Mouse (Mus musculus) heart, adult 2 months (tissue): ENCODE results near the gene Nfasc. TPM values are rescaled to one million over a fixed set of nuclear protein-coding genes. Genes with fewer than 3 reads are reported as not detected.

Experiments used
- DNase-seq, 2 experiments: peaks; one replicate each; pipeline ENCODE4 v3.0.0; 2021
- H3K27ac ChIP-seq: fragments of 200-600 bp; 2 replicates; pipeline ENCODE4 v1.8.1; 2022
- H3K27me3 ChIP-seq: fragments of 200-500 bp; 2 replicates; pipeline ENCODE4 v1.6.1; 2012; ENCODE audit warnings: mild to moderate bottlenecking, low read length, inconsistent platforms, mixed read lengths; ENCODE audit not compliant: control insufficient read depth, insufficient read depth
- H3K36me3 ChIP-seq: fragments of 200-500 bp; 2 replicates; pipeline ENCODE4 v1.6.1; 2012; ENCODE audit warnings: low read length, inconsistent platforms; ENCODE audit not compliant: control insufficient read depth, insufficient read depth
- H3K4me1 ChIP-seq: fragments of 200-500 bp; 2 replicates; pipeline ENCODE4 v1.6.1; 2011; ENCODE audit warnings: low read length; ENCODE audit not compliant: control insufficient read depth, insufficient read depth
- H3K4me3 ChIP-seq: fragments of 200-600 bp; 2 replicates; pipeline ENCODE4 v1.8.1; 2022
- H3K79me2 ChIP-seq: fragments of 200-500 bp; replicated peaks from 2 replicates; pipeline ENCODE4 v1.6.1; 2012; ENCODE audit warnings: mild to moderate bottlenecking, inconsistent platforms, low read length, moderate library complexity, mixed read lengths; ENCODE audit not compliant: control insufficient read depth, insufficient read depth
- H3K9ac ChIP-seq: fragments of 200-500 bp; 2 replicates; pipeline ENCODE4 v1.6.1; 2012; ENCODE audit warnings: low read depth, mild to moderate bottlenecking, control low read depth, inconsistent platforms, low read length, mixed read lengths
- CTCF ChIP-seq: fragments of 200-600 bp; IDR thresholded peaks from 2 replicates; pipeline ENCODE4 v1.8.1; 2022; ENCODE audit warnings: antibody characterized with exemption, mild to moderate bottlenecking, moderate library complexity
- EP300 ChIP-seq: fragments of 200-500 bp; IDR thresholded peaks from 2 replicates; pipeline ENCODE4 v1.6.1; 2011; ENCODE audit warnings: low read depth, low read length, control low read depth; ENCODE audit not compliant: insufficient read depth
- POLR2A ChIP-seq: fragments of 200-500 bp; IDR thresholded peaks from 2 replicates; pipeline ENCODE4 v1.6.1; 2011; ENCODE audit warnings: mild to moderate bottlenecking, low read depth, low read length, control low read depth; ENCODE audit not compliant: insufficient read depth
- WGBS: fragments of 180-500 bp; shearing (Covaris S2); methylation state at CpG from one replicate; pipeline ENCODE4 v1.1.7; 2018; 5-methylcytosine and 5-hydroxymethylcytosine counted together
- intact Hi-C: fragments of 180-260 bp; cut with DNase I; formaldehyde crosslinking; loops from one replicate; pipeline ENCODE4 v1.15.1; 2025
- polyA plus RNA-seq: library from polyadenylated mRNA; depleted of rRNA; stranded (reverse); fragments of >200 nt; gene quantifications from 2 replicates; pipeline ENCODE4 v1.2.3, GENCODE M21; 2012
- total RNA-seq, 2 experiments: library from RNA; stranded (reverse); gene quantifications; 2 replicates each; pipeline ENCODE4 v1.2.3; 2021

Nfasc gene
- total and polyA plus RNA-seq, 3 experiments, result 0.10 to 0.39 (median 0.14) TPM

GRCm38 (mm10) chr1:132533840-132534239, 207.8 kb downstream of the Nfasc start:
- no peaks in the 10 kb centered on the region for H3K27me3 ChIP-seq
- H3K79me2 ChIP-seq, result no peaks in the 10 kb centered on the region
- no peak for DNase-seq
- TF ChIP-seq CTCF (no peak), EP300 (no peak), POLR2A (no peak)
- H3K27ac ChIP-seq, result no peak overlapping the region
- H3K4me1 ChIP-seq, result no peaks in the 10 kb centered on the region
- 6% methylated on average over 8 of the region's 8 CpGs for WGBS
- H3K4me3 ChIP-seq, result no peak overlapping the region
- H3K36me3 ChIP-seq, result no peaks in the 10 kb centered on the region
- intact Hi-C loops, result no loop called here
- H3K9ac ChIP-seq, result no peak overlapping the region

GRCm38 (mm10) chr1:132532521-132532920, 209.1 kb downstream of the Nfasc start:
- no peak for TF ChIP-seq CTCF
- no peak for DNase-seq
- H3K4me1 ChIP-seq, result no peaks in the 10 kb centered on the region
- WGBS, result 48% methylated on average over 9 of the region's 9 CpGs
- no peak overlapping the region for H3K9ac ChIP-seq
- no peak overlapping the region for H3K4me3 ChIP-seq
- no peaks in the 10 kb centered on the region for H3K79me2 ChIP-seq
- intact Hi-C loops, result no loop called here
- H3K36me3 ChIP-seq, result no peaks in the 10 kb centered on the region
- H3K27ac ChIP-seq, result no peak overlapping the region
- H3K27me3 ChIP-seq, result no peaks in the 10 kb centered on the region

- H3K27ac ChIP-seq, result no peak overlapping the region
- no peak overlapping the region for H3K4me3 ChIP-seq
- H3K79me2 ChIP-seq, result no peaks in the 10 kb centered on the region
- H3K9ac ChIP-seq, result no peak overlapping the region
- no peaks in the 10 kb centered on the region for H3K27me3 ChIP-seq
- no peaks in the 10 kb centered on the region for H3K36me3 ChIP-seq
- DNase-seq, result no peak
- WGBS, result 19% methylated on average over 5 of the region's 5 CpGs
- intact Hi-C loops, result no loop called here
- H3K4me1 ChIP-seq, result no peaks in the 10 kb centered on the region
- TF ChIP-seq CTCF, result no peak
- no peak for TF ChIP-seq POLR2A
- TF ChIP-seq EP300, result no peak
These were observed 210.9 kb downstream of the Nfasc start for GRCm38 (mm10) chr1:132530631-132531191.

- no peak for DNase-seq
- no peaks in the 10 kb centered on the region for H3K79me2 ChIP-seq
- TF ChIP-seq POLR2A (no peak), CTCF (no peak), EP300 (no peak)
- H3K4me3 ChIP-seq, result no peak overlapping the region
- no peak overlapping the region for H3K9ac ChIP-seq
- no peak overlapping the region for H3K27ac ChIP-seq
- no peaks in the 10 kb centered on the region for H3K36me3 ChIP-seq
- no peaks in the 10 kb centered on the region for H3K27me3 ChIP-seq
- intact Hi-C loops, result loop anchor here (10.0 kb wide), 2 partner anchors 206 to 436 kb away; no protein-coding TSS in a partner anchor
- WGBS, result 81% methylated on average over 19 of the region's 19 CpGs
- H3K4me1 ChIP-seq, result no peaks in the 10 kb centered on the region
These were observed 212.8 kb downstream of the Nfasc start for GRCm38 (mm10) chr1:132528647-132529334.

GRCm38 (mm10) chr1:132528071-132528470, 213.5 kb downstream of the Nfasc start:
- Histone ChIP-seq H3K4me1 (no peaks in the 10 kb centered on the region), H3K9ac (no peak overlapping the region), H3K27me3 (no peaks in the 10 kb centered on the region), H3K36me3 (no peaks in the 10 kb centered on the region), H3K4me3 (no peak overlapping the region), H3K79me2 (no peaks in the 10 kb centered on the region), H3K27ac (no peak overlapping the region)
- TF ChIP-seq EP300, result no peak
- TF ChIP-seq CTCF, result no peak
- TF ChIP-seq POLR2A, result no peak
- intact Hi-C loops, result loop anchor here (10.0 kb wide), 2 partner anchors 207 to 437 kb away; no protein-coding TSS in a partner anchor
- no peak for DNase-seq
- WGBS, result 91% methylated on average over 13 of the region's 13 CpGs

- Histone ChIP-seq H3K79me2 (no peaks in the 10 kb centered on the region), H3K27me3 (no peaks in the 10 kb centered on the region), H3K4me3 (no peak overlapping the region), H3K4me1 (no peaks in the 10 kb centered on the region), H3K36me3 (no peaks in the 10 kb centered on the region), H3K27ac (no peak overlapping the region), H3K9ac (no peak overlapping the region)
- intact Hi-C loops, result loop anchor here (1.0 to 10.0 kb wide), 3 partner anchors 69 to 439 kb away; no protein-coding TSS in a partner anchor
- peak in 1 of 2 experiments; percentile 38 for DNase-seq
- TF ChIP-seq CTCF, result peak; percentile 89
- no peak for TF ChIP-seq EP300
- WGBS, result 2% methylated on average over 10 of the region's 10 CpGs
These were observed 215.8 kb downstream of the Nfasc start for GRCm38 (mm10) chr1:132525832-132526231.
